Mouse (Mus musculus): ENCODE measurements at regions not wholly inside any gene's neighbourhood (a gene's known extent, or its start where the extent isn't known, plus 50 kb on each side); places are given as distances from the start of the nearest gene placed in this dataset.

DNA sequence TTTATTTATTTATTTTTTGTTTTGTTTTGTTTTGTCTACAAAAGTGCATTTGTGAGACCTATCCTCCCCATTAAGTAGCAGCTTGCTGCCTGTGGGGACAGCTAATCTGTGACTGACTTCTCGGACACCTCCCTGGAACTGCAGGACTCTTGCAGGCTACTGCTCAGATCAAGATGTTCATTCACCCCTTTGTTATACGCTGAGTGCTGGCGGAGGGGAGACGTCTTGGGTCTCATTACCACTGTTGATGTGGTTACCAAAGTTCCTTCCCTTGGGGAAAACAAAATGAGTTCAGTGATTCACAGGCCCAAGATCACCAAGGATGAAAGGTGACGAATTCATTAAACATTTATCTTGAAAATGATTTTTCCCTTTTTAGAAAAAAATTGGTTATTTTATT is 82.7 kb downstream of the Tbx18 start:
- TF ChIP-seq CTCF (IDR thresholded peaks at IDR 0.05; ENCODE audit: low read depth, low read length) = no peak
- no peak for TF ChIP-seq POLR2A (IDR thresholded peaks at IDR 0.05; ENCODE audit: extremely low read depth, insufficient read depth, low read length)
